Mouse (Mus musculus) spleen, adult 2 months (tissue): ENCODE data around the gene Tnks2.

Experiments used
- CTCF ChIP-seq: fragments of 200-500 bp; IDR thresholded peaks from 2 replicates; pipeline ENCODE4 v1.5.1; 2011; ENCODE audit warnings: mild to moderate bottlenecking, inconsistent platforms; ENCODE audit not compliant: insufficient read depth, insufficient read length, insufficient replicate concordance; ENCODE audit errors: extremely low read depth
- POLR2A ChIP-seq: fragments of 200-500 bp; IDR thresholded peaks from 2 replicates; pipeline ENCODE4 v1.6.1; 2011; ENCODE audit warnings: low read depth, low read length, inconsistent platforms

GRCm38 (mm10) chr19:36891746-36892145 is 57.7 kb downstream of the Tnks2 start:
- TF ChIP-seq CTCF (no peak), POLR2A (no peak)
